Mouse (Mus musculus): ENCODE measurements around the gene Snx4. TPM values are rescaled to one million over a fixed set of nuclear protein-coding genes. Genes with fewer than 3 reads are reported as not detected.
A peak's percentile ranks its signal among the peaks of the same experiment; 100 is the strongest.

Snx4 gene
- total and polyA plus RNA-seq, 3 experiments: 33.2 to 56.3 (median 47.0) TPM

GRCm38 (mm10) chr16:33234128-33234527, 17.1 kb upstream of the Snx4 start:
- Histone ChIP-seq H3K27me3 (ENCODE audit: insufficient read depth, low read length) (no peaks in the 10 kb centered on the region), H3K4me3 (ENCODE audit: low read depth, low read length) (no peak overlapping the region), H3K36me3 (replicated peaks) (peaks cover 67% of the 10 kb centered on the region), H3K4me1 (ENCODE audit: insufficient read depth, low read depth, low read length) (no peaks in the 10 kb centered on the region), H3K9me3 (replicated peaks) (no peaks in the 10 kb centered on the region)
- TF ChIP-seq CTCF (IDR thresholded peaks at IDR 0.05; ENCODE audit: low read depth, low read length): no peak
- TF ChIP-seq TAL1 (conservative IDR thresholded peaks at IDR 0.05; ENCODE audit: low read depth, low read length): no peak
- TF ChIP-seq GATA2 (IDR thresholded peaks at IDR 0.05; ENCODE audit: borderline replicate concordance, low read depth, low read length): no peak
- no peak for TF ChIP-seq GATA1 (IDR thresholded peaks at IDR 0.05; ENCODE audit: borderline replicate concordance, low read length)
- TF ChIP-seq POLR2AphosphoS5 (IDR thresholded peaks at IDR 0.05; ENCODE audit: insufficient replicate concordance, low read depth, low read length): no peak
- DNase-seq (ENCODE audit: low spot score) (no peak), ATAC-seq (ENCODE audit: extremely low read depth, insufficient number of reproducible peaks, low FRiP score, poor library complexity, severe bottlenecking) (no peak)

- H3K27me3 ChIP-seq (ENCODE audit: insufficient read depth, low read length): no peaks in the 10 kb centered on the region
- H3K9me3 ChIP-seq (replicated peaks): no peaks in the 10 kb centered on the region
- no peak for DNase-seq (ENCODE audit: low spot score)
- H3K4me1 ChIP-seq (ENCODE audit: insufficient read depth, low read depth, low read length): 0 out of 2 replicates have a peak, but pooled peaks cover 2% of the 10 kb centered on the region
- ATAC-seq (ENCODE audit: extremely low read depth, insufficient number of reproducible peaks, low FRiP score, poor library complexity, severe bottlenecking): no peak
- TF ChIP-seq GATA2 (IDR thresholded peaks at IDR 0.05; ENCODE audit: borderline replicate concordance, low read depth, low read length) (no peak), CTCF (IDR thresholded peaks at IDR 0.05; ENCODE audit: low read depth, low read length) (no peak), POLR2AphosphoS5 (IDR thresholded peaks at IDR 0.05; ENCODE audit: insufficient replicate concordance, low read depth, low read length) (no peak), GATA1 (IDR thresholded peaks at IDR 0.05; ENCODE audit: borderline replicate concordance, low read length) (no peak), TAL1 (conservative IDR thresholded peaks at IDR 0.05; ENCODE audit: low read depth, low read length) (no peak)
- H3K4me3 ChIP-seq (ENCODE audit: low read depth, low read length): no peak overlapping the region
- peaks cover 68% of the 10 kb centered on the region for H3K36me3 ChIP-seq (replicated peaks)
Observed at GRCm38 (mm10) chr16:33236151-33236550, 15.1 kb upstream of the Snx4 start.

GRCm38 (mm10) chr16:33239305-33239704, 11.9 kb upstream of the Snx4 start:
- peaks cover 75% of the 10 kb centered on the region for H3K36me3 ChIP-seq (replicated peaks)
- H3K27me3 ChIP-seq (ENCODE audit: insufficient read depth, low read length): no peaks in the 10 kb centered on the region
- DNase-seq (ENCODE audit: low spot score) (no peak), ATAC-seq (ENCODE audit: extremely low read depth, insufficient number of reproducible peaks, low FRiP score, poor library complexity, severe bottlenecking) (no peak)
- TF ChIP-seq GATA1 (IDR thresholded peaks at IDR 0.05; ENCODE audit: borderline replicate concordance, low read length) (no peak), CTCF (IDR thresholded peaks at IDR 0.05; ENCODE audit: low read depth, low read length) (no peak), GATA2 (IDR thresholded peaks at IDR 0.05; ENCODE audit: borderline replicate concordance, low read depth, low read length) (no peak), TAL1 (conservative IDR thresholded peaks at IDR 0.05; ENCODE audit: low read depth, low read length) (no peak), POLR2AphosphoS5 (IDR thresholded peaks at IDR 0.05; ENCODE audit: insufficient replicate concordance, low read depth, low read length) (no peak)
- no peak overlapping the region for H3K4me3 ChIP-seq (ENCODE audit: low read depth, low read length)
- no peaks in the 10 kb centered on the region for H3K9me3 ChIP-seq (replicated peaks)
- 0 out of 2 replicates have a peak, but pooled peaks cover 2% of the 10 kb centered on the region for H3K4me1 ChIP-seq (ENCODE audit: insufficient read depth, low read depth, low read length)

- Histone ChIP-seq H3K9me3 (replicated peaks) (no peaks in the 10 kb centered on the region), H3K27me3 (ENCODE audit: insufficient read depth, low read length) (no peaks in the 10 kb centered on the region), H3K4me1 (ENCODE audit: insufficient read depth, low read depth, low read length) (peaks cover 11% of the 10 kb centered on the region), H3K4me3 (ENCODE audit: low read depth, low read length) (no peak overlapping the region), H3K36me3 (replicated peaks) (peaks cover 69% of the 10 kb centered on the region)
- ATAC-seq (ENCODE audit: extremely low read depth, insufficient number of reproducible peaks, low FRiP score, poor library complexity, severe bottlenecking): no peak
- DNase-seq (ENCODE audit: low spot score): no peak
- TF ChIP-seq GATA2 (IDR thresholded peaks at IDR 0.05; ENCODE audit: borderline replicate concordance, low read depth, low read length) (no peak), POLR2AphosphoS5 (IDR thresholded peaks at IDR 0.05; ENCODE audit: insufficient replicate concordance, low read depth, low read length) (no peak), CTCF (IDR thresholded peaks at IDR 0.05; ENCODE audit: low read depth, low read length) (no peak), TAL1 (conservative IDR thresholded peaks at IDR 0.05; ENCODE audit: low read depth, low read length) (no peak), GATA1 (IDR thresholded peaks at IDR 0.05; ENCODE audit: borderline replicate concordance, low read length) (no peak)
Observed at GRCm38 (mm10) chr16:33242046-33242445, 9.2 kb upstream of the Snx4 start.

GRCm38 (mm10) chr16:33244136-33244691, 7.0 kb upstream of the Snx4 start:
- no peak for ATAC-seq (ENCODE audit: extremely low read depth, insufficient number of reproducible peaks, low FRiP score, poor library complexity, severe bottlenecking)
- no peaks in the 10 kb centered on the region for H3K27me3 ChIP-seq (ENCODE audit: insufficient read depth, low read length)

GRCm38 (mm10) chr16:33244933-33245470, 6.2 kb upstream of the Snx4 start:
- DNase-seq (ENCODE audit: low spot score): no peak
- Histone ChIP-seq H3K27me3 (ENCODE audit: insufficient read depth, low read length) (no peaks in the 10 kb centered on the region), H3K36me3 (replicated peaks) (peaks cover 55% of the 10 kb centered on the region), H3K9me3 (replicated peaks) (no peaks in the 10 kb centered on the region), H3K4me3 (ENCODE audit: low read depth, low read length) (no peak overlapping the region), H3K4me1 (ENCODE audit: insufficient read depth, low read depth, low read length) (peaks cover 18% of the 10 kb centered on the region)
- TF ChIP-seq GATA1 (IDR thresholded peaks at IDR 0.05; ENCODE audit: borderline replicate concordance, low read length) (no peak), CTCF (IDR thresholded peaks at IDR 0.05; ENCODE audit: low read depth, low read length) (no peak), TAL1 (conservative IDR thresholded peaks at IDR 0.05; ENCODE audit: low read depth, low read length) (no peak), GATA2 (IDR thresholded peaks at IDR 0.05; ENCODE audit: borderline replicate concordance, low read depth, low read length) (no peak), POLR2AphosphoS5 (IDR thresholded peaks at IDR 0.05; ENCODE audit: insufficient replicate concordance, low read depth, low read length) (no peak)
- no peak for ATAC-seq (ENCODE audit: extremely low read depth, insufficient number of reproducible peaks, low FRiP score, poor library complexity, severe bottlenecking)

More at GRCm38 (mm10) chr16:33244136-33244691, 7.0 kb upstream of the Snx4 start:
- Histone ChIP-seq H3K9me3 (replicated peaks) (no peaks in the 10 kb centered on the region), H3K36me3 (replicated peaks) (peaks cover 60% of the 10 kb centered on the region), H3K4me1 (ENCODE audit: insufficient read depth, low read depth, low read length) (peaks cover 17% of the 10 kb centered on the region), H3K4me3 (ENCODE audit: low read depth, low read length) (no peak overlapping the region)
- no peak for TF ChIP-seq GATA2 (IDR thresholded peaks at IDR 0.05; ENCODE audit: borderline replicate concordance, low read depth, low read length)
- TF ChIP-seq CTCF (IDR thresholded peaks at IDR 0.05; ENCODE audit: low read depth, low read length): peak; percentile 20; the same call in 1 of the 2 replicates
- no peak for DNase-seq (ENCODE audit: low spot score)
